Mouse (Mus musculus) layer of hippocampus, adult 18-20 months (tissue): ENCODE data around the gene Rad51b. TPM values are rescaled to one million over a fixed set of nuclear protein-coding genes. Genes with fewer than 3 reads are reported as not detected.

Experiments
- DNase-seq, 2 experiments: peaks; one replicate each; pipeline ENCODE4 v3.0.0; 2022; ENCODE audit warnings: low spot score in 2 of 2
- long read RNA-seq: library from polyadenylated mRNA; stranded (forward); transcript quantifications from one replicate; pipeline ENCODE4 v2.0.0, GENCODE M21; 2021
- total RNA-seq, 2 experiments: library from RNA; stranded (reverse); gene quantifications; 2 replicates each; pipeline ENCODE4 v1.2.3; 2021

Rad51b gene
- total RNA-seq = under 1 TPM in 1 of 2 experiments, not detected in 1; 0.17 TPM
- long read RNA-seq = 0 reads

DNA sequence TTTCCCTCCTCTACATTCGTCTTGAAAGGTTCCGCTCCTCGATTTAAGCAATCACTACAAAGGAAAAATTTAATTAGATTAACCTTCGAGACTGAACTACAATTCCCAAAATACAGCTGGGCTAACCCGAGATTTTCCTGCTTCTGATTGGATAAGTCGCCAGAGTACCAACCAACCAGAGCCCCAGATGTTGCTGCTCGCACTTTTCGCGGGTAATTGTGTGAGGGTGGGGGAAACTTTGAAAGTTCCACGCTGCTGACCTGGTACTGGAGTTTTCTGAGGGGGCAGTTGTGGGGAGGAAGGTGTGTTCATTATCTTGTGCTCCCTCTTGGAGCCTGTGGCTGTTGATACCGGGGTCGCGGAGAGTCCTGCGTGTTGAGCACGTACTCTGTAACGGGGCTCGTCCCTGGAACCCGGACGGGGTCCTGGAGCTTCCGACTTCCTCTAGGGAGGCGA is at the start of gene Rad51b:
Gene Rad51b (plus strand): TSS at position 162 of the 456 bp plus-strand sequence.
- peak; percentile 61 to 87 for DNase-seq

- DNase-seq = no peak
These were observed 49.0 kb upstream of the Rad51b start for GRCm38 (mm10) chr12:79248110-79248509.

DNA sequence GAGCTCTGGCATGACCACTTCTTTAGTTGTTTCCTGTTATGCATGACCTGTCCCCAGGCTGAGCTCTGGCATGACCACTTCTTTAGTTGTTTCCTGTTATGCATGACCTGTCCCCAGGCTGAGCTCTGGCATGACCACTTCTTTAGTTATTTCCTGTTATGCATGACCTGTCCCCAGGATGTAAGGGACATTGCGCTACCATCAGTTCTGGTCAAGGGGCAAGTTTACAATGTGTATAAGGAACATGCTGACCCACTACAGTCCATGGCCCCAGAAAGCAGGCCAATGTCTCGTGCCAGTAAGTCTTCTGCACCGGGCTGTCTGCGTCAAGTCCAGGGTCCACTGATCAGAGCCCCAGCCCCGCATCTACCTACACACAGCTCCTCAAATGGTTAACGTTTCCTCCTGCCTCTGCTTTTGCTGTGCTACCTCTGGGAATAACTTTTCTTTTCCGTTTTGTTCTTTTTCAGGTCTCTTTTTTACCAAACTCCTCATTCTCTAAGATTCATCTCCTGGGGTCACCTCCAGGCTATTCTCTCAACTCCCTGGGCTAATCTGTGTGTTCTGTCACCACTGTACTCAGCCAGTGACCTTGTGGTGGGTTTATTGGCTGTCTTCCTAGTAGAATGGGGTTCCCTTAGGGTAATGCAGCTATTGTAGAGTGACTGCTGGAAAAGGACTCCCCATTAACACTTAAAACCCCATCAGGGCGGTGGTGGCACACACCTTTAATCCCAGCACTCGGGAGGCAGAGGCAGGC is 43.6 kb upstream of the Rad51b start:
- DNase-seq = no peak

- DNase-seq = no peak
These were observed 42.1 kb upstream of the Rad51b start for GRCm38 (mm10) chr12:79254975-79255374.

DNA sequence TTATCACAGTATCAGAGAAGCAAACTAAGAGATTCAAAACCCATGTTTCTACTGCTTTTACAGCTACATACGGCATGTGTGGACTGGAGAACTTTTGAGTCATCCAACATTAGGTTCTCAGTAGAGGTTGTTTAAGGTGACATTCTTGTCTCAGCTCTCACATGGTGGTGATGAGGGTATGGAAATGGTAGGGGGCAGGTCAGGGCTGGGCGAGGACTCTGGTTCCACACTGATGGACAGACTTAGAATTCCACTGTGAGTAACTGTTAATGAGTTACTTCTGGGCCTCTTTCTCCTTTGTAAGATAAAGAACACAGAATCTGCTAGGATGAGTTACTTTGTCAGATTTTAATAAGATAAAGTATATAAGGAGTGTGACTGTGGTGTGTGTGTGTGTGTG is 36.9 kb upstream of the Rad51b start:
- DNase-seq = no peak

DNA sequence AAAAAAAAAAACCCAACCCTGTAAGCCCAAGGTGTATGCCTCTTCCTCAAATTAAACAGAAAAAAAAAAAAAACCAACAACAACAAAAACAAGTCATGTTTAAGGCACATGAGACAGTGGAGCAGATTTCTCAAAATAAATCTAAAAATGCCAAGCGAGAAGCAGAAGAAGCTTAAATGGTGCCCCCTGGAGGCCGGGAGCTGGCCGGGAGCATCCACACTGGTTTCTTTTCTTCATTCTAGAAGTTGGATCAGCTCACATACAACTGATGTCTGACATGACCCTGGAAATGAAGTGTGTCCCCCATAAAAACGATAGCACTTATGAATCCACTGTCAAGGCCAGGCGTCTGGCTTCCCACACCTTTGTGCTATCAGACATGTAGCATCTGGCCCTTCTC is 36.0 kb upstream of the Rad51b start:
- peak; percentile 10 to 57 for DNase-seq

DNA sequence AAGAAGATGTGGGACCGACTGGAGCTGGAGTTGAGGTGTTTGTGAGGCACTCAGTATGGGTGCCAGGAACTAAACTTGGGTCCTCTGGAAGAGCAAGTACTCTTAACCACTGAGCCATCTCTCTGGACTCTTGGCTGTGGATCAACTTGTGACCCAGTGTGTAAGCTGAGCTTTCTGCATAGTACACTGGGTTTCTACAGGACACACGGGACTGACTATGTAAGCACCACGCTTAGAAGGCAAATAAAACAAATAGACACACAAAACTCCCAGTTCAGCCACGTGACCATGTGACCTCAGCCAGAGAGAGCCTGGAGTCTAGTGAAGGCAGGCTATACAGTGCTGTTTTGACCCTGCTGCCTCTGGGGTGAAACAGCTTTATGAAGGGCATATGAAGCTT is 24.5 kb upstream of the Rad51b start:
- DNase-seq = no peak

GRCm38 (mm10) chr12:79279513-79280115 is 17.5 kb upstream of the Rad51b start:
- peak in 1 of 2 experiments; percentile 18 for DNase-seq

DNA sequence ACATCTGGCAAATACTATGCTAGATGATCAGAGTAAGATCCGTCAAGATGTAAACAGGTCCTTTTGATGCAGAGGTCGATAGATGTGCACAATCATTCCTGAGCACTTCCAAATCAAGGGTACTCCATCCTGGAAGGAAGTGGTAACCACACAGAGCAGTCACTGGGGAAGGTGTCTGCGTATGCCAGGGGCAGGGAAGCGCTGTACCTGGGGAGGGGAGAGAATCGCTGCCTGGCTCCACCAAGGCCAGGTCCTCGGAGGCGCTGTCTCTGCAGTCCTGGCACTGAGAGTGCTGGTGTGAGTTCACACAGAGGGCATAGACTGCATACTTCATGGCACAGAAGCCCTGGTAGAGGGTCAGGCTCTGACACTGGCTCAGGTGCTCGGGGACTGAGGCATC is 14.5 kb upstream of the Rad51b start:
- no peak for DNase-seq

DNA sequence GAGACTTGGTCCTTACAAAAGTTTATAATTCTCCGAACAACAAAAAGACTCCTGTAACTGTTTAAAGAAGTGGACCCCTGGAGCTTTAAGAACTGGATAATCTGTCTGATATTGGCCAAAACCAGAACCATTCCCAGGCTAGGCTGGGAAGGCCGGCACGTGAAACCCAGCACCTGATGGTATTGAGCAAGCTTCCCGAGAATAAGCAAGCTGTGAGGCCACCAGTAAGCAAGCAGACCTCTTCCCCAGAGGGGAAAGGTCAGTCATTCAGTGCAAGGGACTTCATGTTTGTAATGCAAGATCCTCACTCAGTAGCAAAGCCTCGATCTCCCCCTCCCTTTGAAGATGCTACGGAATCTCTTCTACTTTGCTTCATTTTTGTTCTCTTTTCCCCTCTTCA is 4.2 kb upstream of the Rad51b start:
- no peak for DNase-seq

- DNase-seq = peak; percentile 93 to 98
These were observed 811 bp upstream of the Rad51b start, which contains the start of gene Zfyve26 for GRCm38 (mm10) chr12:79296126-79296816. Gene Zfyve26, minus strand, starts transcription at chr12:79296304.

GRCm38 (mm10) chr12:79297884-79298636 is 978 bp downstream of the Rad51b start:
- DNase-seq = no peak

- peak in 1 of 2 experiments; percentile 55 for DNase-seq
These were observed 4.7 kb downstream of the Rad51b start for GRCm38 (mm10) chr12:79301802-79302201.

DNA sequence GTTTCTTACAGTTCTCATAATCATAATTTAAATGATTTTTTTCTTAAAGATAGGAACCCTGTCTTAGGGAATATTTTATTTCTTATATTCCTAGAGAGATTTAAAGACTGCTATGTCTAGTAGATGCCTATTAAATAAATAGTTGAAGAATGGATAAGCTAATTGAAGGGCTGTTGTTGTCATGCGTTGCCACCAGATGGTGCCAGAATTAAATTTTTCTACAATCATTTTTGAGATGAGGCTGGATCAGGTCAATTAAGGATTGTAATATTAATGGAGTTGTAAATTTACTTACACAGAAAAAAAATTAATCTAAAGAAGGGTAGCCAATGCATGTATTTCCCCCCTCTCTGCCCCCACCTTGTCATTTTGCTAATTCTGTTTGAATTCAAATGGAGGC is 8.0 kb downstream of the Rad51b start:
- DNase-seq = peak in 1 of 2 experiments; percentile 41

DNA sequence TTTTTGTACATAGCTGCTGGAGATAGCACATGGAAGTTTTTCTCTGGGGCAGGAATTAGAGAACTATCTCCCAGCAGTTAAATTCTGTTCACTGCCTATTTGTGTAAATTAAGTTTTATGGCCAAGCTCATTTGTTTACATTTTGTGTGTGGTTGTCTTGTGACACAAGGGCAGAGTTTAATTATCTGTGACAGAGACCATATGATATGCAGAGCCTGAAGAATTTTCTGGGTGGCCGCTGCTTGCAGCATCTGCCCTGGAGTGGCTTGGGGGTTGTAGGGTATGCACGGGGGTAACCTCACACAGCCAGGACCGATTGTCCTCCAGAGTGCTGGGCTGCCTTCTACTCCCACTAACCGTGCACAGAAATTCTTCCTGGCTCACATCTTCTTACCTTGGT is 8.9 kb downstream of the Rad51b start:
- DNase-seq = no peak

- no peak for DNase-seq
These were observed 16.6 kb downstream of the Rad51b start for GRCm38 (mm10) chr12:79313721-79314120.

- no peak for DNase-seq
These were observed 20.3 kb downstream of the Rad51b start for GRCm38 (mm10) chr12:79317339-79317738.

DNA sequence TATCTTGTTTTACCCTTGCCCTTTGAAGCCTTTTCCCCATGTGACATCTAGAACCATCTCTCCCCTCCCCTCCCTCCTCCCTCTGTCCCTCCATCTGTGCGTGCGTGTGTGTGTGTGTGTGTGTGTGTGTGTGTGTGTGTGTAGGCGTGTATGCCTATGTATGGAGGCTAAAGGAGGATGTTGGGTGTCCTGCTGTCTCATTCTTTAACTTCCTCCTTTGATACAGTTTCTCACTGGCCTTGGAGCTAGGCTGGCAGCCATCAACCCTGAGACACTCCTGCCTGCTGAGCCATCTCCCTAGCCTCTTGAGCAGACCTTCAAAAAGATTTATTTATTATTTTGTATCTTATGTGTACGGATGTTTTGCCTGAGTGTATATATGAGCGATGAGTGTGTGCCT is 23.8 kb downstream of the Rad51b start:
- DNase-seq = no peak

DNA sequence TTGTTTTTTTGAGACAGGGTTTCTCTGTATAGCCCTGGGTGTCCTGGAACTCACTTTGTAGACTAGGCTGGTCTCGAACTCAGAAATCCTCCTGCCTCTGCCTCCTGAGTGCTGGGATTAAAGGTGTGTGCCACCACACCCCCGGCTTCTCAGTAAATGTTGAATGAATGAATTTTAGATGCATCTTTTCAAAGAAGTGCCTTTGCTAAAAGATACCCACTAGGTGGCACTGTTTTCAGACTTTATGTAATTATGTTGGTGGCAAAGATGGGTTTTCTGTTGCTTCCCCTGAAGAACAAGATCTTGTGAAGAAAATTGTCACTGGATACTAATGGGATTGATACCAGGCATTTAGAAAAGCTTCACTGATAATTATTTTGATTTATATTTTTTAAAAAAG is 25.5 kb downstream of the Rad51b start:
- DNase-seq = peak in 1 of 2 experiments; percentile 15

GRCm38 (mm10) chr12:79326236-79326635 is 29.2 kb downstream of the Rad51b start:
- DNase-seq = no peak

DNA sequence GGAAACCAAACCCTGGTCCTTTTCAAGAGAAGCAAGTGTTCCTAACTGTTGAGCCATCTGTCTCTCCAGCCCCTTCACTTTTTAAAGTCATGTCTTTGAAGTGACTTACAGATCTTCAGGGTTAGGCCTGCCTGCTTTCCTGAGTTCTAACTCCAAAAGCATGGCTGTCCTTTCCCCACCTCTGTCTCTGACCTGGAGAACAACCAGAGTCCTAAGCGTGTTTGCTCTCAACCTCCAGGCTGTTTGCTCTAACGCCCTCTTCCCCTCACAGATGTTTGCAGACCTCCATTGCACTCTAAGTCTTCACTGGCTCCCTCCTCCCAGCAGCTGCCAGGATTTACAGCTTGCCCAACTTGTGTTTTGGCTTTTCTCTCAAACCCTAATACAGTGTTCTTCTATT is 29.7 kb downstream of the Rad51b start:
- no peak for DNase-seq
